Mouse (Mus musculus) layer of hippocampus, adult 8-10 months (tissue): Measurements from ENCODE around the gene Ms4a6d. TPM values are rescaled to one million over a fixed set of nuclear protein-coding genes. Genes with fewer than 3 reads are reported as not detected.
"Not testable (repeated sequence)": the region's sequence is repeated elsewhere in the genome, so short reads cannot be mapped to it uniquely, and the experiment has no call there.

ENCODE experiments used
- DNase-seq, 2 experiments: peaks; one replicate each; pipeline ENCODE4 v3.0.0; 2022; ENCODE audit warnings: low spot score in 2 of 2
- total RNA-seq, 4 experiments: library from RNA; stranded (reverse); gene quantifications; 2 replicates each; pipeline ENCODE4 v1.2.4; 2022

Ms4a6d gene
- total RNA-seq, 4 experiments from 2014 or later = 1.7 to 4.7 (median 2.7) TPM

GRCm38 (mm10) chr19:11559560-11559959 lies 45.1 kb downstream of the Ms4a6d start:
- DNase-seq = not testable (repeated sequence)

GRCm38 (mm10) chr19:11554726-11555125 lies 49.9 kb downstream of the Ms4a6d start:
- DNase-seq = no peak

GRCm38 (mm10) chr19:11547911-11548310 lies 56.7 kb downstream of the Ms4a6d start:
- DNase-seq = no peak

GRCm38 (mm10) chr19:11544383-11544782 lies 60.3 kb downstream of the Ms4a6d start:
- DNase-seq = not testable (repeated sequence)

GRCm38 (mm10) chr19:11540166-11540821 lies 64.4 kb downstream of the Ms4a6d start:
- DNase-seq = not testable (repeated sequence)

GRCm38 (mm10) chr19:11537336-11537735 lies 67.3 kb downstream of the Ms4a6d start:
- DNase-seq = no peak

Other genes with a start within 250 kb of the Ms4a6d start
- 1 to 10 TPM in 1 of 4 experiments, under 1 TPM in 3; 0.47 to 1.1 (median 0.67) TPM for gene Ms4a4a, start 229.3 kb downstream of the Ms4a6d start, total RNA-seq
- under 1 TPM in 1 of 4 experiments, not detected in 3; 0.82 TPM for gene Ms4a4c, start 200.1 kb downstream of the Ms4a6d start, total RNA-seq
- under 1 TPM in 1 of 4 experiments, not detected in 3; 0.66 TPM for gene Ms4a4b, start 161.3 kb downstream of the Ms4a6d start, total RNA-seq
- gene Ms4a6c, start 135.5 kb downstream of the Ms4a6d start, total RNA-seq = 1 to 10 TPM in 3 of 4 experiments, under 1 TPM in 1; 0.76 to 5.8 (median 2.8) TPM
- gene Gm8369, start 118.9 kb downstream of the Ms4a6d start, total RNA-seq = under 1 TPM; 0.21 to 0.72 (median 0.54) TPM
- 1 to 10 TPM in 3 of 4 experiments, under 1 TPM in 1; 0.94 to 3.3 (median 2.2) TPM for gene Ms4a6b, start 88.3 kb downstream of the Ms4a6d start, total RNA-seq
- not detected for gene Ms4a4d, start 68.0 kb downstream of the Ms4a6d start, total RNA-seq
- not detected for gene Ms4a2, start 18.9 kb upstream of the Ms4a6d start, total RNA-seq
- under 1 TPM in 1 of 4 experiments, not detected in 3; 0.40 TPM for gene Ms4a3, start 36.0 kb upstream of the Ms4a6d start, total RNA-seq
- gene Oosp2, start 55.7 kb upstream of the Ms4a6d start, total RNA-seq = not detected
- gene Oosp1, start 86.3 kb upstream of the Ms4a6d start, total RNA-seq = not detected
- not detected for gene Oosp3, start 92.2 kb upstream of the Ms4a6d start, total RNA-seq
- gene Gif, start 142.7 kb upstream of the Ms4a6d start, total RNA-seq = not detected
- 10 to 100 TPM; 34.2 to 38.5 (median 36.3) TPM for gene Mrpl16, start 165.5 kb upstream of the Ms4a6d start, total RNA-seq
- 10 to 100 TPM; 29.3 to 38.0 (median 34.6) TPM for gene Stx3, start 214.6 kb upstream of the Ms4a6d start, total RNA-seq
- gene Olfr1417, start 234.4 kb upstream of the Ms4a6d start, total RNA-seq = not detected